Mouse (Mus musculus): ENCODE results near the gene Map3k9.

DNA sequence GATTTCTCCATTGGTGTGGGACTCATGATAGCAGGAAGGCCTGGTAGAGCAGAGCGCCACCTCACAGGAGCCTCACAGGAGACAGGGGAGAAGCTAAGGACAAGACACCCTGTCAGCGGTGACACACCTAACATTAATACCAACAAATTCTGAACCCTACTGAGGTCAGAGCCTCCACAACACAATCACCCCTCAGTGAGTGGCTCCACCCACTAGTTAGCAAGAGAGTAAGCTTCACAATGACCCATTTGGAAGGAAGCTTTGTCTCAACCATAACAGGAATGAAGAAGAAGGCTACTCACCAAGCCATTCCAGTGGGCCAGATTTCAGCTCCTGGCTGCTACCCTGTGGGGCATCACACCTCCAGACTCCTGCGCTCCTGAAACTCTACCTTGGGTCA lies 22.0 kb upstream of the Map3k9 start:
- TF ChIP-seq CTCF (IDR thresholded peaks at IDR 0.05; ENCODE audit: low read depth, low read length), result no peak
- TF ChIP-seq POLR2A (IDR thresholded peaks at IDR 0.05; ENCODE audit: extremely low read depth, insufficient read depth, low read length), result no peak
